Mouse (Mus musculus) neural tube, embryonic 13.5 days (tissue): ENCODE data around the gene Gm20388. TPM values are rescaled to one million over a fixed set of nuclear protein-coding genes. Genes with fewer than 3 reads are reported as not detected.
"Not testable (repeated sequence)": the region's sequence is repeated elsewhere in the genome, so short reads cannot be mapped to it uniquely, and the experiment has no call there.

Experiments used
- ATAC-seq: fragments of 200-750 bp; cut with Nextera tagmentation; 2 replicates; pipeline ENCODE4 v1.8.0; 2017; ENCODE audit warnings: low read depth, mild to moderate bottlenecking, moderate TSS enrichment, moderate library complexity
- H3K27ac ChIP-seq: fragments of 300-500 bp; sonication (generic); replicated peaks from 2 replicates; pipeline ENCODE4 v1.5.1; 2015; ENCODE audit warnings: moderate library complexity, mild to moderate bottlenecking, inconsistent platforms
- H3K27me3 ChIP-seq: fragments of 300-500 bp; sonication (generic); 2 replicates; pipeline ENCODE4 v1.6.1; 2015; ENCODE audit warnings: mild to moderate bottlenecking, inconsistent platforms
- H3K36me3 ChIP-seq: fragments of 300-500 bp; sonication (generic); 2 replicates; pipeline ENCODE4 v1.6.1; 2015; ENCODE audit warnings: mild to moderate bottlenecking, inconsistent platforms
- H3K4me1 ChIP-seq: fragments of 300-500 bp; sonication (generic); replicated peaks from 2 replicates; pipeline ENCODE4 v1.6.1; 2015; ENCODE audit warnings: inconsistent platforms
- H3K4me2 ChIP-seq: fragments of 300-500 bp; sonication (generic); 2 replicates; pipeline ENCODE4 v1.6.1; 2015; ENCODE audit warnings: inconsistent platforms, mild to moderate bottlenecking, moderate library complexity
- H3K4me3 ChIP-seq: fragments of 300-500 bp; sonication (generic); 2 replicates; pipeline ENCODE4 v1.5.1; 2015; ENCODE audit warnings: mild to moderate bottlenecking, inconsistent platforms
- H3K9ac ChIP-seq: fragments of 300-500 bp; sonication (generic); 2 replicates; pipeline ENCODE4 v1.6.1; 2015; ENCODE audit warnings: moderate library complexity, mild to moderate bottlenecking, inconsistent platforms
- H3K9me3 ChIP-seq: fragments of 300-500 bp; sonication (generic); 2 replicates; pipeline ENCODE4 v1.6.1; 2016; ENCODE audit warnings: inconsistent platforms
- WGBS: fragments of 180-500 bp; shearing (Covaris S2); methylation state at CpG from one replicate; pipeline ENCODE4 v1.1.7; 2015; 5-methylcytosine and 5-hydroxymethylcytosine counted together
- polyA plus RNA-seq: library from polyadenylated mRNA; unstranded; fragments of >200 nt; fragmentation: Nextera tagmentation; extraction: Ambion mirVana; gene quantifications from 2 replicates; pipeline ENCODE4 v1.2.1, GENCODE M21; 2015

The Gm20388 gene
- polyA plus RNA-seq, 1 experiment from 2014 or later = 0.27 TPM

DNA sequence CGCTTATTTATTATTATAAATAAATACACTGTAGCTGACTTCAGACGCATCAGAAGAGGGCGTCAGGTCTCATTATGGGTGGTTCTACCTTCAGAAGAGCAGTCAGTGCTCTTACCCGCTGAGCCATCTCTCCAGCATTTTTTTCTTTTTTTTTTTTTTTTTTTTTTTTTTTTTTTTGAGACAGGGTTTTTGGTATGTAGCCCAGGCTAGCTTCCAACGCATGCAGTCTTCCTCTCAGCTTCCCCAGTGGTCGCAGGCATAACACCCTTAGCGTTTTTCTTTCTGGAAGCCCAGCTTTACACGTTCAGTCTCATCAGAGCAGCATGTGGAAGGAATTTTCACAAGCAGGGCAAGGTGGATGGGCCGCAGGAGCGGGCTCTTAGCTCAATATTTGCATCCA lies 3607.5 kb downstream of the Gm20388 start:
- H3K4me3 ChIP-seq = peak overlapping the region; percentile 77
- no peaks in the 10 kb centered on the region for H3K9me3 ChIP-seq
- peaks cover 50% of the 10 kb centered on the region for H3K4me1 ChIP-seq
- peaks cover 6% of the 10 kb centered on the region; the same call in 1 of the 2 replicates for H3K27me3 ChIP-seq
- WGBS = 39% methylated on average over 10 of the region's 10 CpGs
- no peak for ATAC-seq
- no peak overlapping the region for H3K9ac ChIP-seq
- H3K36me3 ChIP-seq = peaks cover 19% of the 10 kb centered on the region
- H3K4me2 ChIP-seq = peak overlapping the region; percentile 95
- H3K27ac ChIP-seq = 0 out of 2 replicates have a peak overlapping the region, but pooled peaks have one; percentile 34

DNA sequence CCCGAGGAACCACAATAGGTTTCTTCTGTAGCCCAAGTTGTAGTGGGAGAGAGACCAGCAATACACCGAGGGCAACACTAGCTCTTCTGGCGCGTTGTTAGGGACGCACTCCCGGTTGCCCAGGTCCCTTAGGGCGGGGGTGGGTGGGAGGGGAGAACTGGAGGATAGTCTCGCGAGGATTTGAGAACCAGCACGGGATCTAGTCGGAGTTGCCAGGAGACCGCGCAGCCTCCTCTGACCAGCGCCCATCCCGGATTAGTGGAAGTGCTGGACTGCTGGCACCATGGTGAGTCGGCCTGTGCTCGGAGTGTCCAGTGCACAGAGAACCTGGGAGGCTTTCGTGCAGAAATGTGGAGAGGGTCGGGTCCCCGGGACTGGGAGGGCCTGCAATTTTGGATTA lies 3608.0 kb downstream of the Gm20388 start, which contains the start of gene Gas8:
Gene Gas8, plus strand, starts transcription at position 168 of the 400 bp plus-strand sequence.
- Histone ChIP-seq H3K4me1 (peaks cover 45% of the 10 kb centered on the region), H3K4me3 (peak within 1 kb of the TSS; percentile 77), H3K9ac (peak within 1 kb of the TSS; percentile 90), H3K27ac (0 out of 2 replicates have a peak within 1 kb of the TSS, but pooled peaks have one; percentile 46), H3K9me3 (no peaks in the 10 kb centered on the region), H3K36me3 (peaks cover 24% of the 10 kb centered on the region), H3K4me2 (peak within 1 kb of the TSS; percentile 95), H3K27me3 (peaks cover 6% of the 10 kb centered on the region; the same call in 1 of the 2 replicates)
- peak; percentile 86 for ATAC-seq
- WGBS = under 1% methylated on average over 20 of the region's 20 CpGs

DNA sequence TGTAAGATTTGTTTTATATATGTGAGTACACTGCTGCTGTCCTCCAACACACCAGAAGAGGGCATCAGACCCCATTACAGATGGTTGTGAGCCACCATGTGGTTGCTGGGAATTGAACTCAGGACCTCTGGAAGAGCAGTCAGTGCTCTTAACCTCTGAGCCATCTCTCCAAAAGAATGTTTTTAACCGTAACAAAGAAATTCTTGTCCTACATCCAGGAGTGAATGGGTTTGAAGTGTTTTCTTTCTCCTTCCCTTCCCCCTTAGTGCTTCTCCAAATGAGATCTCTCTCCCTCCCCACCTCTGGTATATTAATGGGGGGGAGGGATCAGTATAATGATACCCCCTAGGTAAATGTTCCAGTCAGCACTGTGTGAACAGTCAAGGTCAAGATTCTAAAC lies 3609.4 kb downstream of the Gm20388 start:
- H3K27me3 ChIP-seq, H3K27ac ChIP-seq, H3K9ac ChIP-seq, H3K9me3 ChIP-seq, ATAC-seq: not testable (repeated sequence)
- WGBS = 86% methylated on average over 1 of the region's 1 CpGs
- Histone ChIP-seq H3K4me1 (peaks cover 37% of the 10 kb centered on the region), H3K4me3 (peak overlapping the region; percentile 77; the same call in 1 of the 2 replicates), H3K4me2 (peak overlapping the region; percentile 95), H3K36me3 (peaks cover 38% of the 10 kb centered on the region)

DNA sequence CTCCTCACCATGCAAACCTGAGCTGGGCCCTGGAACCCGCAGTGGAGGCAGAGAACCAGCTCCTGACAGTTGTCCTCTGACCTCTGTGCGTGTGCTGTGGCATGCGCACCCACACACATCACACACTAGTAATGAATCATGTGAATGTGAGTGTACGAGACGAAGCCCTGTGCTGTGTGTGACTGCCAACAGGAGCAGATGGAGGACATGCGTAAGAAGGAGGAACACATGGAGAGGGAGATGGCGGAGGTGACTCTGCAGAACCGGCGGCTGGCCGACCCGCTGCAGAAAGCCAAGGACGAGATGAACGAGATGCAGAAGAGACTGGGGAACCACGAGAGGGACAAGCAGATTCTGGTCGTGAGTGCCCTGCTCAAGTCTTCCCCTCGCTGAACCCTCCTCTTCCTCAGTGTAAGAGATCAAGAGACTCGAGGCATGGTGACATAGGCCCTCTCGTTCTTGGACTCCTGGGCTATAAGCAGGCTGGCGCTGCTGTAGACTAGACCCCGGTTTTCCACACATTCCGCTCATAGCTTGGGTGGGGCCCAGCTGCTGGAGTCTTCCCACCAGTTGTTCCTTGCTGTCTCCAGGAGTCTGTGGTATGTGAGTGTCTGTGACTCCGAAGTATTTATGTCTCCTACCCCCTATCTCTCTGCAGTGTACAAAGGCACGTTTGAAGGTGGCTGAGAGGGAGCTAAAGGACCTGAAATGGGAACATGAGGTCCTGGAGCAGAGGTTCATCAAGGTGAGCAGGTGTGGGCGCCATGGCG lies 3617.3 kb downstream of the Gm20388 start:
- H3K27me3 ChIP-seq = no peaks in the 10 kb centered on the region
- no peaks in the 10 kb centered on the region for H3K9me3 ChIP-seq
- H3K9ac ChIP-seq = no peak overlapping the region
- no peak overlapping the region for H3K4me2 ChIP-seq
- no peaks in the 10 kb centered on the region for H3K4me1 ChIP-seq
- peaks cover 99% of the 10 kb centered on the region for H3K36me3 ChIP-seq
- WGBS = 92% methylated on average over 25 of the region's 25 CpGs
- no peak overlapping the region for H3K27ac ChIP-seq
- ATAC-seq = no peak
- no peak overlapping the region for H3K4me3 ChIP-seq

DNA sequence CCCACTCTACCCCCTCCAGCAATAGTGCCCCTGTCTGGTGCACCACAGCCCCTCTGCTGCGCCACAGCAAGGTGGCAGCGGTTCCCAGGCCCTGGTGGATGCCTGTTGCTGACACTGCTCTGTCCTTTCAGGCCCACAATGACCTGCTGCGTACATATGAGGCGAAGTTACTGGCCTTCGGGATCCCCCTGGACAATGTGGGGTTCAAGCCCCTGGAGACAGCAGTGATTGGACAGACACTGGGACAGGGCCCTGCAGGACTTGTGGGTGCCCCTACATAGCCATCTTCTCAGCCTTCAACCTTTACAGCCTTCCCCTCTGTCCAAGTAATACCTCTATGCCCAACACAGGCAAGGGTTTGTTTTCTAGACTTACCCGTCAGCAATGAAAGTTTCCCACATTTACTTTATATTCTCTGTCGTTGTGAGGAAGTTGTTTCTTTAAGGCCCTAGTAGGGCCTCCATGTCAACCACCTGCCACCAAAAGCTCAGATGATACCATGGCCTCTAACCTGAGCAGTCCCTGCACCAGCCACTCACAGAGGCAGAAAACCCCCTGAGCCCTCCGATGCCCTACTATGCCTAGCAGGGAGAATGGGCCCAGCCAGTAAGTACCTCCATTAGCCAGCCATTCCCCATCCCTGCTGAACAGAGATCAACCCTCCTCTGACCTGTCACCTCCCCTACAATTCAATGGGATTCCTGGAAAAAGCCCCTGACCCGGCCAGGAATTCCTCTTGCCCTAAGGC lies 3625.8 kb downstream of the Gm20388 start:
- Histone ChIP-seq H3K4me2 (no peak overlapping the region), H3K9me3 (no peaks in the 10 kb centered on the region), H3K27ac (no peak overlapping the region), H3K4me3 (no peak overlapping the region), H3K27me3 (peaks cover 16% of the 10 kb centered on the region), H3K9ac (no peak overlapping the region), H3K4me1 (no peaks in the 10 kb centered on the region), H3K36me3 (peaks cover 55% of the 10 kb centered on the region)
- WGBS = 86% methylated on average over 9 of the region's 9 CpGs
- peak; percentile 67 for ATAC-seq

DNA sequence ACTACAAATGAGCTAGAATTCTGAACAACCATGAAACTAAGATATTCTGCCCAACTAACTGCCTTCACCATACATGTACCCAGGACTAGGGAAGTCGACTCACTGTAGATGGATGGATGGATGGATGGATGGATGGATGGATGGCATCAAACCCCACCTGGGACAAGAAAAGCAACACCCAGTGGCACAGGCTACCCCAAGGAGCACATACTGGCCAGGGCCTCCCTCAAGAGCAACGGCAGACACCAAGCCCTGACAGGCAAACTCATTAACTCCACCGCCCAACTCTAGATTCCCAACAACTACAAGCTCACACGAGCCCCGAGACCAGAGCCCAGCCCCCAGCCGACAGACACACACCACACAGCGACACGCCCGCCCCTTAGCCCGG lies 3626.3 kb downstream of the Gm20388 start:
- 21% methylated on average over 5 of the region's 10 CpGs for WGBS
- H3K9me3 ChIP-seq = no peaks in the 10 kb centered on the region
- no peak for ATAC-seq

DNA sequence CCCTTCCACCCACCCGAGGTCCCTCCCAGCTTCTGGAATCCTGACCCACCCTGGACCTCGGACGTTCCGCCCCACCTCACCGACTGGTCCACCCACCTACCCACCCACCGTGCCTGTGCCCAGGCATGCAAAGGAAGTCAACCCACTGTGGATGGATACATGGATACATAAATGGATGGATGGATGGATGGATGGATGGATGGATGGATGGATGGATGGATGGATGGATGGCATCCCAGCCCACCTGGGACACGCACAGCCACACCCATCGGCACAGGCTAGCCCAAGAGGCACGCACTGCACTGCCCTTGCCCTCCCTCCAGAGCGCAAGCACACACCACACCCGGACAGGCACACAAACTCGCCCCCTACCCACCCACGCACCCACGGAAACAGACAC lies 3627.0 kb downstream of the Gm20388 start:
- Histone ChIP-seq H3K36me3 (peaks cover 43% of the 10 kb centered on the region), H3K27me3 (peaks cover 16% of the 10 kb centered on the region)
- H3K4me3 ChIP-seq, H3K4me2 ChIP-seq, H3K9me3 ChIP-seq, H3K27ac ChIP-seq, ATAC-seq, H3K4me1 ChIP-seq, H3K9ac ChIP-seq: not testable (repeated sequence)
- 70% methylated on average over 7 of the region's 14 CpGs for WGBS

More for the DNA sequence above, 3626.3 kb downstream of the Gm20388 start:
- no peak overlapping the region for H3K4me3 ChIP-seq
- H3K27ac ChIP-seq = no peak overlapping the region
- no peak overlapping the region for H3K9ac ChIP-seq
- H3K4me1 ChIP-seq = no peaks in the 10 kb centered on the region
- no peak overlapping the region for H3K4me2 ChIP-seq
- peaks cover 16% of the 10 kb centered on the region for H3K27me3 ChIP-seq
- H3K36me3 ChIP-seq = peaks cover 49% of the 10 kb centered on the region

DNA sequence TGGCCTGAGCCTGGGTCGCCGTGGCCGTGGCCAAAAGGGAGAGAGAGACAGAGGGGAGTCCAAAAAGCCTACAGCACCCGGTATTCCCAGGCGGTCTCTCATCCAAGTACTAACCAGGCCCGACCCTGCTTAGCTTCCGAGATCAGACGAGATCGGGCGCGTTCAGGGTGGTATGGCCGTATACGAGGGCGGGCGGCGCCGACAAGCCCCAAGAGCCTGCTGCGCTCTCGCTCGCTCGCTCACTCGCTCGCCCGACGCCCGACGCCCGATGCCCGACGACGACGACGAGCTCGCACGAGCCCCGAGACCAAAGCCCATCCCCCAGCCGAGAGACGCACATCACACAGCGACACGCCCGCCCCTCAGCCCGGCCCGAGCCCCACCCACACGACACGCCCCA lies 3653.6 kb downstream of the Gm20388 start:
- not testable (repeated sequence) for H3K27me3 ChIP-seq, H3K9me3 ChIP-seq, ATAC-seq, H3K9ac ChIP-seq, H3K4me1 ChIP-seq, H3K36me3 ChIP-seq, H3K27ac ChIP-seq, H3K4me2 ChIP-seq, H3K4me3 ChIP-seq
- WGBS = no CpG with 5 or more reads among the region's 45 CpGs

DNA sequence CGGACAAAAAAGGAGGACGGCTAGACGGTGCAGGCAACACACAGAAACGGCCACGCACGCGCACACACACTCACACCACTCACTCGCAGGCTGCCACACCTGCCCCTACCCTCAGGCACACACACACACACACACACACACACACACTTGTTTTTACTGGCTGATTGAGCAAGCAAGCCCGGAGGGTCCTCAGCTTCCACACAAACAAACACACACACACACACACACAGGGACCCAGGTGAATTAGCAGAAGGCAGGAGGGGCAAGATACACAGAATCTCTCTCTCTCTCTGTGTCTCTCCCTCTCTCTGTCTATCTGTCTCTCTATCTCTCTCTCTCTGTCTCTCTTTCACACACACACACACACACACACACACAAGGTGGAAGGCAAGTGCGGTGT lies 3664.7 kb downstream of the Gm20388 start:
- not testable (repeated sequence) for H3K4me3 ChIP-seq, H3K4me1 ChIP-seq, H3K27me3 ChIP-seq, H3K9me3 ChIP-seq, H3K9ac ChIP-seq, H3K36me3 ChIP-seq, H3K27ac ChIP-seq, H3K4me2 ChIP-seq, ATAC-seq
- WGBS = 80% methylated on average over 1 of the region's 10 CpGs

DNA sequence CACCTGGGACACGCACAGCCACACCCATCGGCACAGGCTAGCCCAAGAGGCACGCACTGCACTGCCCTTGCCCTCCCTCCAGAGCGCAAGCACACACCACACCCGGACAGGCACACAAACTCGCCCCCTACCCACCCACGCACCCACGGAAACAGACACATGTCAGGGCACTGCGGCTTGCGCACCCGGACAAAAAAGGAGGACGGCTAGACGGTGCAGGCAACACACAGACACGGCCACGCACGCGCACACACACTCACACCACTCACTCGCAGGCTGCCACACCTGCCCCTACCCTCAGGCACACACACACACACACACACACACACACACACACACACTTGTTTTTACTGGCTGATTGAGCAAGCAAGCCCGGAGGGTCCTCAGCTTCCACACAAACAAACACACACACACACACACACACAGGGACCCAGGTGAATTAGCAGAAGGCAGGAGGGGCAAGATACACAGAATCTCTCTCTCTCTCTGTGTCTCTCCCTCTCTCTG lies 3690.1 kb downstream of the Gm20388 start:
- not testable (repeated sequence) for H3K4me1 ChIP-seq, H3K9me3 ChIP-seq, ATAC-seq, H3K9ac ChIP-seq, H3K4me3 ChIP-seq, H3K4me2 ChIP-seq, H3K36me3 ChIP-seq, H3K27me3 ChIP-seq, H3K27ac ChIP-seq
- WGBS = 78% methylated on average over 16 of the region's 19 CpGs

DNA sequence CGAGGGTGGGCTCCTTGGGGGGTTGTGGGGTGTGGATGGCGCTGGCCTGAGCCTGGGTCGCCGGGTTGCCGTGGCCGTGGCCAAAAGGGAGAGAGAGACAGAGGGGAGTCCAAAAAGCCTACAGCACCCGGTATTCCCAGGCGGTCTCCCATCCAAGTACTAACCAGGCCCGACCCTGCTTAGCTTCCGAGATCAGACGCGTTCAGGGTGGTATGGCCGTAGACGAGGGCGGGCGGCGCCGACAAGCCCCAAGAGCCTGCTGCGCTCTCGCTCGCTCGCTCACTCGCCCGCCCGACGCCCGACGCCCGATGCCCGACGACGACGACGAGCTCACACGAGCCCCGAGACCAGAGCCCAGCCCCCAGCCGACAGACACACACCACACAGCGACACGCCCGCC lies 3690.8 kb downstream of the Gm20388 start:
- not testable (repeated sequence) for H3K4me2 ChIP-seq, H3K36me3 ChIP-seq, H3K27me3 ChIP-seq, H3K27ac ChIP-seq, ATAC-seq, H3K9ac ChIP-seq, H3K4me3 ChIP-seq, H3K9me3 ChIP-seq, H3K4me1 ChIP-seq
- WGBS = no CpG with 5 or more reads among the region's 40 CpGs

DNA sequence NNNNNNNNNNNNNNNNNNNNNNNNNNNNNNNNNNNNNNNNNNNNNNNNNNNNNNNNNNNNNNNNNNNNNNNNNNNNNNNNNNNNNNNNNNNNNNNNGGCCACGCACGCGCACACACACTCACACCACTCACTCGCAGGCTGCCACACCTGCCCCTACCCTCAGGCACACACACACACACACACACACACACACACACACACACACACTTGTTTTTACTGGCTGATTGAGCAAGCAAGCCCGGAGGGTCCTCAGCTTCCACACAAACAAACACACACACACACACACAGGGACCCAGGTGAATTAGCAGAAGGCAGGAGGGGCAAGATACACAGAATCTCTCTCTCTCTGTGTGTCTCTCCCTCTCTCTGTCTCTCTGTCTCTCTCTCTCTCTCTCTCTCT lies 3702.0 kb downstream of the Gm20388 start:
- H3K27ac ChIP-seq, H3K9ac ChIP-seq, H3K4me2 ChIP-seq, H3K9me3 ChIP-seq, H3K4me1 ChIP-seq, H3K36me3 ChIP-seq, ATAC-seq, H3K27me3 ChIP-seq, H3K4me3 ChIP-seq: not testable (repeated sequence)
- WGBS = 83% methylated on average over 1 of the region's 5 CpGs
